Mouse (Mus musculus): ENCODE results near the gene Pde4a.
"Not testable (repeated sequence)": the region's sequence is repeated elsewhere in the genome, so short reads cannot be mapped to it uniquely, and the experiment has no call there.

Pde4a gene

GRCm38 (mm10) chr9:21219820-21220219 is 54.3 kb downstream of the Pde4a start:
- no peak for DNase-seq (ENCODE audit: low read depth, low spot score)

- DNase-seq (ENCODE audit: low read depth, low spot score): peak; percentile 95
These were observed 55.2 kb downstream of the Pde4a start for GRCm38 (mm10) chr9:21220490-21221382.

GRCm38 (mm10) chr9:21221383-21221929 is 55.9 kb downstream of the Pde4a start:
- peak; percentile 61 for DNase-seq (ENCODE audit: low read depth, low spot score)

DNA sequence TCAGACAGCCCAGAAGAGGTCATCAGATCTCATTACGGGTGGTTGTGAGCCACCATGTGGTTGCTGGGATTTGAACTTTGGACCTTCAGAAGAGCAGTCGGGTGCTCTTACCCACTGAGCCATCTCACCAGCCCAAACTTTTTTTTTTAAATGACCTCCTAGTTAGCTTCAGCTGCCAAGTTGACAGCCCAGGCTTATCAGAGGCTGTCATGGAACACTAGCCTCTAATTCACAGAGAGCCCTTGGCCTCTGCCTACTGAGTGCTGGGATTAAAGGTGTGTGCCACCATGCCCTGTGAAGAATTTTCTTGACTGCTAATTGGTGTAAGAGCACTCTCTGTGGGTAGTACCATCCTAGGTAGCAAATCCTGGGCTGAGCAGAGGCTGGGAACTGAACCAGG is 58.0 kb downstream of the Pde4a start:
- DNase-seq (ENCODE audit: low read depth, low spot score): not testable (repeated sequence)

- no peak for DNase-seq (ENCODE audit: low read depth, low spot score)
These were observed 58.4 kb downstream of the Pde4a start for GRCm38 (mm10) chr9:21223906-21224305.

DNA sequence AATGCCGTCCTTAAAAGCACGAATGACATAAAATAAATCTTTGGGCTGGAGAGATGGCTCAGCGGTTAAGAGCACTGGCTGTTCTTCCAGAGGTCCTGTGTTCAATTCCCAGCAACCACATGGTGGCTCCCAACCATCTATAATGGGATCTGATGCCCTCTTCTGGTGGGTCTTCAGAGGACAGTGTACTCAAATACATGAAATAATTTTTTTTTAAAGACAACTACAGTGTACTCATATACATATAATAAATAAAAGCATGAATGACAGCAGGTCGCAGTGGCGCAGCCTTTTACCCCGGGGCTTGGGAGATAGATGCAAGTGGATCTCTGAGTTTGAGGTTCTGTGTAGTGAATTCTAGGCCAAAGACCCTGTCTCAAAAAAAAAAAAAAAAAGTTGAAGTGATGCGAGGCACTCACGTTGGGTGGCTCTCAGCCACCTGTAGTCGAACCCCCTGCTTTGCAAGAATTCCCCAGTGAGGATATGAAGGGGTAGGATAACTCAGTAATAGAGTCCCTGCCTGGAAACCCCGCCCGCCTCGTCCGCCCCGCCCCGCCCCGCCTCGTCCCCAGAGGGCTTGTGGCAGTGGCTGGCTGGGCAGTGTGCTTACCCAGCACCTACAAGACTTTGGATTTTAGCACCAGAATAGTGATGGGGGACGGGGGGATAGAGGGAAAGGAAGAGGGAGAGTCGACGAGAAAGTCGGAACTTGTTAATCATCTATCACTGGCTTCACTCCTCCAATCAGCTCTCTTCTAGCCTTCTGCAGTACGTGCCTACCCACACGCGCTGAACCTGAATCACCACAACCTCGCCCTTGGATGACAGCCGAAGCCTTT is 59.3 kb downstream of the Pde4a start:
- DNase-seq (ENCODE audit: low read depth, low spot score): no peak

GRCm38 (mm10) chr9:21225415-21225758 is 59.9 kb downstream of the Pde4a start:
- DNase-seq (ENCODE audit: low read depth, low spot score): no peak

- no peak for DNase-seq (ENCODE audit: low read depth, low spot score)
These were observed 61.8 kb downstream of the Pde4a start for GRCm38 (mm10) chr9:21227342-21227741.

- DNase-seq (ENCODE audit: low read depth, low spot score): no peak
These were observed 66.0 kb downstream of the Pde4a start for GRCm38 (mm10) chr9:21231551-21231950.

GRCm38 (mm10) chr9:21232867-21233266 is 67.4 kb downstream of the Pde4a start:
- no peak for DNase-seq (ENCODE audit: low read depth, low spot score)

DNA sequence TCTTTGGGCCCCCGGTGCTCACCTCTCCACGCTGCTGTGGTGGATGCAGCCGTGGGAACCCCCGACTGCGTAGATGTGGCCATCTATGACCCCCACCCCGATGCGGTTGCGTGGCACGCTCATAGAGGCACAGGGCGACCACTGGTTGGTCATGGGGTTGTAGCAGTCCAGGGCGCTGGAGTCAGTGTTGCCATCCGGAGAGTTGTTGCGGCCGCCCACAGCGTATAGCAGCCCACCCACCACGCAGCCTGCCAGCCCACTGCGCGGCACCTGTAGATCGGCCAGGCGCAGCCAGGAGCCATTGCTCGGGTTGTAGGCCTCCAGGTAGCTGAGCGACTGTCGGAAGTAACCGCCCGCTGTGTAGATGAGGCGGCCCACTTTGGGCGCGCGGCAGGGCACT is 67.9 kb downstream of the Pde4a start:
- no peak for DNase-seq (ENCODE audit: low read depth, low spot score)

- DNase-seq (ENCODE audit: low read depth, low spot score): no peak
These were observed 68.3 kb downstream of the Pde4a start for GRCm38 (mm10) chr9:21233805-21234204.

DNA sequence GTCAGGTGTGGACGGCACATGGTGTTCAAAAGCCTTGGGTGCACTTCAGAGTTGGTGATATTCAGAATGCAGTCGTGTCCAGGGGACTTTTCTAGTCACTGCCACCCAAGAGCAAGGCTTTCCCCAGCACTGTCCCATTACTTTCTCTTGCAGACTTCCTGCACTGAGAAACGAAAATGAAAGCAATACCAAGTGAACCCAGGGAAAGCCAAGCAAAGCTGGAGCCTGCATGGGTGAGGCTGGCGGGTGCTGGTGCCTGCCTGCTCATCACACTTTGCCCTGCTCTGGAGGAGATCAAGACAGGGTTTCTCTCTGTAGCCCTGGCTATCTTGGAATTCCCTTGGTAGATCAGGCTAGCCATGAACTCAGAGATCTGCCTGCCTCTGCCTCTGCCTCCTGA is 69.8 kb downstream of the Pde4a start:
- DNase-seq (ENCODE audit: low read depth, low spot score): no peak

DNA sequence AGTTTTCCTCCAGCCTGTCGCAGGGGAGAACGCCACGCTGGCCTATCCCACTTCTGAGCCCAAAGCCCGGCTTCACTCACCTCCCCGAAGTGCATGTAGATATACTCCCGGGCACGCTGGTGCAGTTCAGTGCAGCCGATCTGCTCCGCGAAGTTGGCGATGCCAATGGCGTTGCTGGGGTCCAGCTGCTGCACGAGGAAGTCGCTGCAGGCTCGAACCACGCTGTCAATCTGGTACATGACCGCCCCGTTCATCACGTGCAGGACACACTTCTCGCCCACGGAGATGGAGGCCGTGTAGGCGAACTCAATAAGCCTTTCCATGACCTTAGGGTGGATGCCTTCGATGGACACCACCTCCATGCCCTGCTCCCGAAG is 71.5 kb downstream of the Pde4a start:
- DNase-seq (ENCODE audit: low read depth, low spot score): no peak

DNA sequence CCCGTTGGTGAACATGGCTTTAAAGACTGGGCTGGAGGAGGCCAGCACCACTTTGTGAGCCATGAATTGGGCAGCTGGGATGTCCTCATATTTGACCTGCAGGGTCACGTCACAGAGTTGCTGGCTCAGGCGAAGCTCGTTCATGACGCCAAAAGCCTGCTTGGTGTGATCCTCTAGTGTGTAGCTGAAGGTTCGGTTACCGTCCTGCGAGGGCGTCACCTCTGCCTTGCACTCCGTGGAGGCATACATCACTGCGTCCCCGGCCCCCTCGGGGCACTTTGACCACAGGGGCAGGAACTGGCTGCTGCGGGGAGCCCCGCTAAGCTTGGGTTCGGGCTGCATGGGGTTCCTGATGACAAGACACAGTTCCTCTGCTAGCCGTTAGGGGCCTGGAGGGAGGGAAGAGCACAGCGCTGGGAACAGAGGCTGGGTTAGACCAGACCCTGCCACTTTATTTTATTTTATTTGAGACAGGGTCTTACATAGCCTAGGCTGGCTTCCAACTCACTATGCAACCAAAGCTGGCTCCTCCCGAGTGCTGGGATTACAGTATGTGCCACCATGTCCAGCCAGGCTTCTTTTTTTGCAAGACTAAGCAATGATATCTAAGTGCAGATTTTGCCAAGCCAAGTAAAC is 72.0 kb downstream of the Pde4a start:
- DNase-seq (ENCODE audit: low read depth, low spot score): no peak

DNA sequence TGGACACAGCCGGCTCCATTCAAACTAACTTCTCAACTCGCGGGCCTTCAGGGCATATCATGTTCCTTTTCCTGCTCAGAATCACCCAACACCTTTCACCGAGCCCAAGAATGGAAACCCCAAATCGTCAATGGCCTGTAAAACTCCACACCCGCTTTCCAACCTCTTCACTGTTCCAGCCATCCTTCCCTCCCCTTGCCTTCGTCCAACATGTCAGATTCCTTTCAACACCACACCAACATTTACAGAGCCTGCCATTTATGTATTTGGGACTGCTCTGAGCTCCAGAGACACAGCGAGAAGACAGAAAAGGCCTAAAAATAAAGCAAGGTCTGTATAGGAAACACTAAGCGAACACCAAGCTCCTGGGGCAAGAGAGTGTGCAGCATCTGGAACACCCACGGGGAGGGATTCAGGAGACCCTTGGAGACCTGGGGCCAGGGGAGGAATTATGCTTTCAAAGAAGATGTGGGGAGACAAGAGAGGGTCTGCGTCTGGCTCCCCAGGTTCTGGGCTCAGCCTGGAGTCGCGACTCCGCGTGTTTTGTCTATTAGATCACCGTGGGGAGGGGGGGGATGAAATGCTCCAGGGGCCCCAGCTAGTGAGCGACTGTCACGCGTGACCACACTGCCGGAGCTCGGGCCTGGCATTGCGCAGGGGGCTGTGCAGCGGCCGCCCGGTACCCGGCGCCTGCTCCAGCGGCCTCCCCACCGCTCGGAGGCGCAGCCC is 72.7 kb downstream of the Pde4a start:
- DNase-seq (ENCODE audit: low read depth, low spot score): no peak

DNA sequence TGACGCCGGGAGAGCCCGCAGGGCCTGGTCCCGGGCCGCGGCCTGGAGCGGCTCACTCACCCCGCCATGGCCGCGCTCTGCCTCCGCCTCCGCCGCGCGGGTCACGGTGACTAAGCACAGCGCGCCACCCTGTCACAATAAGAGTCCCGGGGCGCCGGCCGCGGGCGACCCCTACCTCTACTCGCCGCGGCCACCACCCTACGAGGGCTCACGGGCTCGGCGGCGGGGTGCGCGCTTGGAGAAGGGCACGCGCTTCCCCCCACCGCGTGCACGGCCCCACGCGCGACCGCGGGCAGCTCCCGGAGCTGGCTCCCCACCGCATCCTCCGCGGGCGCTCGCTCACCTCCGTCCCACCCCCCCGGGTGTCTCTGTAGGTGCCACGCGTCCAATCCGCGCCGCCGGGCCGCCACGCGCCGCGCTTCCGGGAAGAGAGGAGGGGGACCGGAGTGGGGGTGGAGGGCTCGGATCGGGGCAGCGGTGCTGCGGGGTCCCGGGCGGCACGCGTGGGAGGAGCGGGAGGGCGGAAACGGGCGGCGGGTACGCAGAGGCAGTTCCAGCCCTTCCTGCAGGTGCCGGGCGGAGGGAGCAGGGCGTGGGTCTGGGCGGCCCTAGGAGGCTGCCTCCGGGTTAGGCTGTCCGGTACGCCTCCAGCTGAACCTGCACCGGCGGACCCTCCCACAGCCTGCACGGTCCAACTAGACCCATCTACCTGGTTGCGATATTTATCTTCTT is 73.4 kb downstream of the Pde4a start, which contains the start of gene Keap1:
Keap1 (minus strand) TSS at position 629 of the 732 bp plus-strand sequence.
- peak; percentile 55 for DNase-seq (ENCODE audit: low read depth, low spot score)

GRCm38 (mm10) chr9:21239465-21239848 is 73.9 kb downstream of the Pde4a start:
- DNase-seq (ENCODE audit: low read depth, low spot score): no peak

GRCm38 (mm10) chr9:21241343-21241742 is 75.8 kb downstream of the Pde4a start:
- peak; percentile 66 for DNase-seq (ENCODE audit: low read depth, low spot score)

DNA sequence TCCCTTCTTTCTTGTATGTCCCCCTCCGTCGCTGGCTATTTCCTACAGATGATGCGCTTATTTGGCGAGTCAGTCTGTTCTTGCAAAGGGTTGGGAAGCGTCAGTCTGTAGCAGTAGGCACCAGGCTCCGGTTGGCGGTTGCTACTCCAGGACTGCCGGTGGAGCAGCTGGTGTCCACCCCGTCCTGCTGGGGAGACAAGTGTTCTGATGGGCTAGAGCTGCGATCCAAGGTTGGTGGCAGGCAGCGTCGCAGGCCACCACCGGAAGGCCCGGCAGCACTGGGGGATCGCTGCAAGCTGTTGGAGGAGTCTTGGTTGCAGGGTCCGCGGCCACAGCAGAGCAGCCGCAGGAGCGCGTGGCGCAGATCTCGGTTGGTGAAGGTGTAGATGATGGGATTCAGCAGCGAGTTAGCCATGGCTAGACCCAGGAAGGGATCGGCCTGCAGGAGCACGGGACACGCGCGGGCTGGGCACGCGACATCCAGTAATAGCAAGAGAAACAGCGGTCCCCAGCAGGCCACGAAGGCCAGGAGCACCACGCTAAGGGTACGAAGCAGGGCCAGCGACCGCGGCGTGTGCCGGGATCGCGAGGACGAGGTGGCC is 78.4 kb downstream of the Pde4a start:
- DNase-seq (ENCODE audit: low read depth, low spot score): no peak

Data from skeletal muscle tissue, adult 2 months (tissue).